Mouse (Mus musculus): ENCODE measurements around the gene Dazl. TPM values are rescaled to one million over a fixed set of nuclear protein-coding genes. Genes with fewer than 3 reads are reported as not detected.
"Not testable (repeated sequence)": the region's sequence is repeated elsewhere in the genome, so short reads cannot be mapped to it uniquely, and the experiment has no call there.

Dazl gene
- polyA plus RNA-seq, 1 experiment from 2014 or later = 0.58 TPM

DNA sequence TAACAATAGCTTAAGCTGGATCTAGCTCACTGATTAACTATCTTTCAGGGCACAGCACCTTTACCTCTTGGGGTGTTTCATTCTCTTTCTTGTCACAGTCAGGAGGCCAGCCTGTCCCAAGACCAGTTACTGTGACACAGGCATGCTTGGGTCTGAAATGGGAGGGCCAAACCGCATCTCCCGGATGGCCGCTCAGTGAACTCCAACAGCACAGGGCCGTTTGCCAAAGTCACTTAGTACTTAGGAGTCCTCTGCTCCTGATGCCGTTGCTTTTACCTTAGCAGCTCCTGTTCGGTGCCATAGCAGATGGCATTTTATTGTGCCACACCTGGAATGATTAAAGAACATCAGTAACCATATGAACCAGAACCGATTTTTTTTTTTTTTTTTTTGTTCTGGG is 5.4 kb upstream of the Dazl start:
- H3K36me3 ChIP-seq (ENCODE audit: control insufficient read depth, insufficient read depth, low read length) = no peaks in the 10 kb centered on the region
- 74% methylated on average over 7 of the region's 7 CpGs for WGBS
- no peak overlapping the region for H3K9ac ChIP-seq (replicated peaks; ENCODE audit: low read depth, low read length)
- no peak for ATAC-seq (ENCODE audit: low read depth)
- H3K4me3 ChIP-seq (ENCODE audit: low read depth, low read length) = no peak overlapping the region
- no peaks in the 10 kb centered on the region for H3K9me3 ChIP-seq (ENCODE audit: control insufficient read depth, low read length)
- H3K4me1 ChIP-seq (ENCODE audit: control insufficient read depth, insufficient read depth, low read length) = no peaks in the 10 kb centered on the region
- no peak overlapping the region for H3K4me2 ChIP-seq (ENCODE audit: low read depth, low read length)
- H3K27me3 ChIP-seq (ENCODE audit: control insufficient read depth, insufficient read depth, low read length) = no peaks in the 10 kb centered on the region
- H3K27ac ChIP-seq (ENCODE audit: low read depth, low read length) = no peak overlapping the region

GRCm38 (mm10) chr17:50294726-50295125 is 1.3 kb upstream of the Dazl start:
- Histone ChIP-seq H3K9ac (replicated peaks; ENCODE audit: low read depth, low read length) (no peak overlapping the region), H3K27ac (ENCODE audit: low read depth, low read length) (no peak overlapping the region), H3K36me3 (ENCODE audit: control insufficient read depth, insufficient read depth, low read length) (no peaks in the 10 kb centered on the region), H3K9me3 (ENCODE audit: control insufficient read depth, low read length) (0 out of 2 replicates have a peak, but pooled peaks cover 3% of the 10 kb centered on the region), H3K4me3 (ENCODE audit: low read depth, low read length) (no peak overlapping the region), H3K27me3 (ENCODE audit: control insufficient read depth, insufficient read depth, low read length) (no peaks in the 10 kb centered on the region), H3K4me2 (ENCODE audit: low read depth, low read length) (no peak overlapping the region), H3K4me1 (ENCODE audit: control insufficient read depth, insufficient read depth, low read length) (0 out of 2 replicates have a peak, but pooled peaks cover 3% of the 10 kb centered on the region)
- 86% methylated on average over 12 of the region's 12 CpGs for WGBS
- ATAC-seq (ENCODE audit: low read depth) = no peak

DNA sequence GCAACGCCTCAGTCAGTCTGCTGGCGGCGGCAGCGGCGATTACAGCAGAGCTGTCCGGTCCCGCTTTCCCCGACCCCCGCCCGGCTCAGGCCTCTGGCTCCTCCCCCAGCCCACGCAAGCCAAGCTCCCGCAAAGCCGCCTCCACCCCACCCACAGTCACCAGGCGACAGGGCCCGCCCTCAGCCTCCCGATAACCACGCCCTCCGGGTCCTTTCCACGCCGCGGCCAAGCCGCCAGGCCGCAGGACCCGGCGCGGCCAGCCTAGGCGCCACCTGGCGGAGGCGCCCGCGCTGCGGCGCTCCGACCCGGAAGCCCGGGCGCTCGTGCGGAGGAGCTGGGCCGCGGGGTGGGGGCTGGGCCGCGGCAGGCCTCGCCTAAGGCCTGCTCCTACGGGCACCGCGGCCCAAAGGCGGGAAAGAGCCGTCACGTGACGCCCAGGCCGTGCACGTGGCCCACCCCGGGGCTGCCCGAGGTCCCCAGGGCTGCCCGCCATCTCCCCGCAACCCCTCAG is 720 bp downstream of the Dazl start:
- peak overlapping the region; percentile 64 for H3K27ac ChIP-seq (ENCODE audit: low read depth, low read length)
- H3K36me3 ChIP-seq (ENCODE audit: control insufficient read depth, insufficient read depth, low read length) = no peaks in the 10 kb centered on the region
- ATAC-seq (ENCODE audit: low read depth) = peak; percentile 95
- H3K4me3 ChIP-seq (ENCODE audit: low read depth, low read length) = peak overlapping the region; percentile 38
- peak overlapping the region; percentile 51 for H3K4me2 ChIP-seq (ENCODE audit: low read depth, low read length)
- H3K4me1 ChIP-seq (ENCODE audit: control insufficient read depth, insufficient read depth, low read length) = 0 out of 2 replicates have a peak, but pooled peaks cover 3% of the 10 kb centered on the region
- peak overlapping the region; percentile 52 for H3K9ac ChIP-seq (replicated peaks; ENCODE audit: low read depth, low read length)
- H3K9me3 ChIP-seq (ENCODE audit: control insufficient read depth, low read length) = 0 out of 2 replicates have a peak, but pooled peaks cover 3% of the 10 kb centered on the region
- WGBS = 4% methylated on average over 51 of the region's 57 CpGs
- no peaks in the 10 kb centered on the region for H3K27me3 ChIP-seq (ENCODE audit: control insufficient read depth, insufficient read depth, low read length)

- no peak overlapping the region for H3K4me3 ChIP-seq (ENCODE audit: low read depth, low read length)
- WGBS = 24% methylated on average over 3 of the region's 3 CpGs
- H3K4me2 ChIP-seq (ENCODE audit: low read depth, low read length) = no peak overlapping the region
- no peak overlapping the region for H3K9ac ChIP-seq (replicated peaks; ENCODE audit: low read depth, low read length)
- 0 out of 2 replicates have a peak, but pooled peaks cover 3% of the 10 kb centered on the region for H3K9me3 ChIP-seq (ENCODE audit: control insufficient read depth, low read length)
- H3K27me3 ChIP-seq (ENCODE audit: control insufficient read depth, insufficient read depth, low read length) = no peaks in the 10 kb centered on the region
- H3K27ac ChIP-seq (ENCODE audit: low read depth, low read length) = no peak overlapping the region
- H3K36me3 ChIP-seq (ENCODE audit: control insufficient read depth, insufficient read depth, low read length) = no peaks in the 10 kb centered on the region
- 0 out of 2 replicates have a peak, but pooled peaks cover 3% of the 10 kb centered on the region for H3K4me1 ChIP-seq (ENCODE audit: control insufficient read depth, insufficient read depth, low read length)
- 0 out of 2 replicates have a peak, but pooled peaks have one; percentile 39 for ATAC-seq (ENCODE audit: low read depth)
Observed at GRCm38 (mm10) chr17:50291485-50292200, 1.8 kb downstream of the Dazl start.

- H3K4me3 ChIP-seq (ENCODE audit: low read depth, low read length) = no peak overlapping the region
- H3K9me3 ChIP-seq (ENCODE audit: control insufficient read depth, low read length) = no peaks in the 10 kb centered on the region
- H3K4me1 ChIP-seq (ENCODE audit: control insufficient read depth, insufficient read depth, low read length) = no peaks in the 10 kb centered on the region
- no peaks in the 10 kb centered on the region for H3K27me3 ChIP-seq (ENCODE audit: control insufficient read depth, insufficient read depth, low read length)
- WGBS = 72% methylated on average over 6 of the region's 6 CpGs
- no peak overlapping the region for H3K27ac ChIP-seq (ENCODE audit: low read depth, low read length)
- no peak overlapping the region for H3K9ac ChIP-seq (replicated peaks; ENCODE audit: low read depth, low read length)
- H3K4me2 ChIP-seq (ENCODE audit: low read depth, low read length) = no peak overlapping the region
- ATAC-seq (ENCODE audit: low read depth) = no peak
- H3K36me3 ChIP-seq (ENCODE audit: control insufficient read depth, insufficient read depth, low read length) = no peaks in the 10 kb centered on the region
Observed at GRCm38 (mm10) chr17:50284845-50285244, 8.6 kb downstream of the Dazl start.

DNA sequence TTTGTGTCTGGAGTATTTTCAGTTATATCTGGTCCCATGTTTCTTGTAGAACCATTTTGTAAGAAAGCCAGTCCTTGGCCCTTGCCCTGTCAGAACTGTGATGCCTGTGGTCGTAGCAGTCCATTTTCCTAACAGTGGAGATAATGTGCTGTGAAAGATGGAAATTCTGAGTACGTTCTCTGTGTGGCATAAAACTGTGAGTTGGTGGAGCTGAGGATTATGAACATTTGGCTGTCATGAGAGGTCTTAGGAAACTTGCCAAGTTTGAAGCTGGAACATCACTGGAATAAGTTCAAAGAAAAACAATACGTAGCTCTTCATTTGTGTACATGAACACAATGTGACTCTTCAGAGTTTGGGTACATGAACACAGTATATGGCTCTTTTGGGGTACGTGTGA is 31.8 kb downstream of the Dazl start:
- not testable (repeated sequence) for H3K9me3 ChIP-seq (ENCODE audit: control insufficient read depth, low read length); H3K4me1 ChIP-seq (ENCODE audit: control insufficient read depth, insufficient read depth, low read length); H3K27ac ChIP-seq (ENCODE audit: low read depth, low read length); H3K4me2 ChIP-seq (ENCODE audit: low read depth, low read length); ATAC-seq (ENCODE audit: low read depth); H3K27me3 ChIP-seq (ENCODE audit: control insufficient read depth, insufficient read depth, low read length); H3K36me3 ChIP-seq (ENCODE audit: control insufficient read depth, insufficient read depth, low read length); H3K9ac ChIP-seq (replicated peaks; ENCODE audit: low read depth, low read length); H3K4me3 ChIP-seq (ENCODE audit: low read depth, low read length)
- 85% methylated on average over 4 of the region's 4 CpGs for WGBS

DNA sequence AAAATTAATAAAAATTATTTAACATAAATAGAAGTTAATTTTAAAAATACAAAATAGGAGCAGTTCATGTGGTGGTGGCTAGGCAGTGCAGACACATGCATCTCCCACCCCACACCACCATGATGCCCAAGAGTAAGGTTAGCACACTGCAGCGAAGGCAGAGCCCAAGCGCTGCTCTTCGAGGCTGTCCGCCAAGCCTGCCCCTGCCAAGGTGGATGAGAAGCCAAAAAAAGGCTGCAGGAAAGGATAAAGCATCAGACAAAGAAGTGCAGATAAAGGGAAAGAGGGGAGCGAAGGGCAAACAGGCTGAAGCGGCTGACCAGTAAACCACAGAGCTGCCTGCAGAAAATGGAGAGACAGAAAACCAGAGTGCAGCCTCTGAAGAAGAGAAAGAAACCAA is 32.6 kb downstream of the Dazl start:
- Histone ChIP-seq H3K27ac (ENCODE audit: low read depth, low read length) (no peak overlapping the region), H3K27me3 (ENCODE audit: control insufficient read depth, insufficient read depth, low read length) (no peaks in the 10 kb centered on the region), H3K4me1 (ENCODE audit: control insufficient read depth, insufficient read depth, low read length) (no peaks in the 10 kb centered on the region), H3K4me3 (ENCODE audit: low read depth, low read length) (no peak overlapping the region), H3K9me3 (ENCODE audit: control insufficient read depth, low read length) (peaks cover 5% of the 10 kb centered on the region; the same call in 1 of the 2 replicates), H3K4me2 (ENCODE audit: low read depth, low read length) (no peak overlapping the region), H3K36me3 (ENCODE audit: control insufficient read depth, insufficient read depth, low read length) (no peaks in the 10 kb centered on the region), H3K9ac (replicated peaks; ENCODE audit: low read depth, low read length) (no peak overlapping the region)
- 93% methylated on average over 6 of the region's 6 CpGs for WGBS
- ATAC-seq (ENCODE audit: low read depth) = no peak

DNA sequence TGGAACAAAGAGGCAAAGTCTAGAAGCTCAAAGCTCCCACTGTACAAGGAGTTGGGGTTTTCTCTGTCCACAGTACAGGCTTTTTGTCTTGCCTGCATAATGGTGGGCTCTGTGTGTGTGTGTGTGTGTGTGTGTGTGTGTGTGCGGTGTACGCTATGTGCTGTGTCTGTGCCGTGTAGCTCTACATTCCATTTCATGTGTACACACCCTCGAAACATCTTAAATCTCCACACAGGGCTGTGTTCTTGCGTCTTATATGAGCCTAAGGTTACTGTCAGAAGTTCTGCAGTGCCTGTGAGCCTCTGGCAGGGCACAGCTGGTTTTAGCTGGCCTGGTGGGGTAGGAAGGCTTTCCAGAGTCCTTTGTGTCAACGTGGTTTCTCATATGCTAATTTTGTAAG is 46.8 kb downstream of the Dazl start:
- no peak overlapping the region for H3K9ac ChIP-seq (replicated peaks; ENCODE audit: low read depth, low read length)
- no peaks in the 10 kb centered on the region for H3K36me3 ChIP-seq (ENCODE audit: control insufficient read depth, insufficient read depth, low read length)
- no peaks in the 10 kb centered on the region for H3K27me3 ChIP-seq (ENCODE audit: control insufficient read depth, insufficient read depth, low read length)
- no peak for ATAC-seq (ENCODE audit: low read depth)
- no peaks in the 10 kb centered on the region for H3K9me3 ChIP-seq (ENCODE audit: control insufficient read depth, low read length)
- WGBS = 87% methylated on average over 6 of the region's 6 CpGs
- no peak overlapping the region for H3K4me3 ChIP-seq (ENCODE audit: low read depth, low read length)
- no peak overlapping the region for H3K4me2 ChIP-seq (ENCODE audit: low read depth, low read length)
- H3K4me1 ChIP-seq (ENCODE audit: control insufficient read depth, insufficient read depth, low read length) = no peaks in the 10 kb centered on the region
- H3K27ac ChIP-seq (ENCODE audit: low read depth, low read length) = no peak overlapping the region

GRCm38 (mm10) chr17:50244675-50245074 is 48.8 kb downstream of the Dazl start:
- WGBS = 68% methylated on average over 4 of the region's 4 CpGs

More at GRCm38 (mm10) chr17:50244675-50245074, 48.8 kb downstream of the Dazl start:
- H3K9me3 ChIP-seq (ENCODE audit: control insufficient read depth, low read length) = no peaks in the 10 kb centered on the region
- H3K4me1 ChIP-seq (ENCODE audit: control insufficient read depth, insufficient read depth, low read length) = no peaks in the 10 kb centered on the region
- H3K27ac ChIP-seq (ENCODE audit: low read depth, low read length) = no peak overlapping the region
- H3K4me3 ChIP-seq (ENCODE audit: low read depth, low read length) = no peak overlapping the region
- H3K36me3 ChIP-seq (ENCODE audit: control insufficient read depth, insufficient read depth, low read length) = no peaks in the 10 kb centered on the region
- no peak overlapping the region for H3K4me2 ChIP-seq (ENCODE audit: low read depth, low read length)
- ATAC-seq (ENCODE audit: low read depth) = no peak
- H3K9ac ChIP-seq (replicated peaks; ENCODE audit: low read depth, low read length) = no peak overlapping the region
- no peaks in the 10 kb centered on the region for H3K27me3 ChIP-seq (ENCODE audit: control insufficient read depth, insufficient read depth, low read length)

Measured in neural tube, embryonic 14.5 days (tissue).